Mouse (Mus musculus) ovary, postnatal 10 days (tissue): ENCODE measurements around the gene Rere.

Experiments
- DNase-seq: peaks from one replicate; pipeline ENCODE4 v3.0.0; 2022; ENCODE audit warnings: low spot score

The Rere gene

DNA sequence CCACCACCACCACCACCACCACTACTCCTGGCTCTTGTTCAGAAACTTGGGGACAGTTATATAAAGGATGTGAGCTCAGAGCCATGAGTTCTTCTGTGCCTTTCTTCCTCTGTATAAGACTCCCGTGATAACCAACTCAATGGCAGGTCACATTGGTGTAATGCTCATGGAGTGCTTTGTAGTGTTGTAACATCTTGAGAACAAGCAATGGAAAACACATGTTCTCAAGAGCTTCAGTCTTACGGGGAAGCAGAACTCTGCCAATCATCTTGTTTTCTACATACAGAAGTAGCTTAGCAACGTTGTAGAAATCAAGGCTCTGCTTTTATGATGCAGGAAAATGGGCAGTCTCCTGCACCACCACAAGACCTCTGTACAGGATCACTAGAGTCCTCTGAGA is 107.1 kb downstream of the Rere start:
- no peak for DNase-seq

DNA sequence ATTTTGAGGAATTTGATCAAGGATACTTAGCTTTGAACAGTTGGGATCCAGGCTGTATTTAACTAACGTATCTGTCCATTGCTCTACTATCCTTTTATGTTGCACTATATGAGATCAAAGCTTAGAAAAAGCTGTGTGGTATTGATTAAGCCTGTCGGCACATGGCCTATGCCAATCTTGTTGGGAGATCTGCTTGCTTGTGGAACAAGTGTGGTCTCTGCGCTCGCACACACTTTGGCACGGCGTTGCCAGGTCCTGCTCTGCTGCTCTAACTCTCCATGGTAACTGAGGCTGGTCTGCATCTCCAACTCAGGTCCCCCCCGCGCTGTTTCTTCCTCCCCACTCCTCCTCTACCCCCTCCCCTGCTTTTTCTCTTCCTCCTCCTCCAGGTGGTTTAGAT is 112.2 kb downstream of the Rere start:
- DNase-seq, result no peak

DNA sequence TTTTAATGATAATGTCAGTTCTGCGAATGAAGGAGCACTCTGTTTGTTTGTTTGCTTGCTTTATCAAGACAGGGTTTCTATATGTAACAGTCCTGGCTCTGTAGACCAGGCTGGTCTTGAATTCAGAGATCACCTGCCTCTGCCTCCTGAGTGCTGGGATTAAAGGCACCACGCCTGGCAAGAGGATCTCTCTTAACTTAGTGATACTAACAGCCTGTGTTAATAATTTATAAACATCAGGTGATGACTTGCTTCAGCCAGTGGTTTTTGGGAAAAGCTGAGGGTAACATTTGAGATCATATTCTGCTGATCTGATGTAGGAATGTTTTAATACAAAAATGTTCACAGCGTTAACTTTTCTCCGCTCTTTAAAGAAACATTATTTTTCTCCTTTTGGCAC is 112.6 kb downstream of the Rere start:
- no peak for DNase-seq

DNA sequence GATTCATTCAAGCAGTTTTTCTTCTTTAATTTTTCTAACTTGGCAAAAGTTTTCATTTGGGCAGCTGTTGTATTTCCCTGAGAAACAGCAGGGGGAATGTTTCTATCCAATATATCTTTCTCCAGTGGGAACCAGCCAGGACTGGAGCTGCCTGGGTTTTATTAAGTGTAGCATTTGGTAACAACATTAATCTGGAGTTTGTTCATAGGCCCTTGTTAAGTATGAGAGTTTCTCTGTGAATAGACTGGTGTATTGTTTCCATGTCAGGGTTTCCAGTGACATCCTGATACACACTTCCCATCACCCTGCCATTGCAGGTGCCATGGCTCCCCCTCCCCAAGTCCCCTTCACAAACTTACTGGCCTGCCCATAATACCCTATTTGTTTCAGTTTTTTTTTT is 114.9 kb downstream of the Rere start:
- DNase-seq, result no peak

DNA sequence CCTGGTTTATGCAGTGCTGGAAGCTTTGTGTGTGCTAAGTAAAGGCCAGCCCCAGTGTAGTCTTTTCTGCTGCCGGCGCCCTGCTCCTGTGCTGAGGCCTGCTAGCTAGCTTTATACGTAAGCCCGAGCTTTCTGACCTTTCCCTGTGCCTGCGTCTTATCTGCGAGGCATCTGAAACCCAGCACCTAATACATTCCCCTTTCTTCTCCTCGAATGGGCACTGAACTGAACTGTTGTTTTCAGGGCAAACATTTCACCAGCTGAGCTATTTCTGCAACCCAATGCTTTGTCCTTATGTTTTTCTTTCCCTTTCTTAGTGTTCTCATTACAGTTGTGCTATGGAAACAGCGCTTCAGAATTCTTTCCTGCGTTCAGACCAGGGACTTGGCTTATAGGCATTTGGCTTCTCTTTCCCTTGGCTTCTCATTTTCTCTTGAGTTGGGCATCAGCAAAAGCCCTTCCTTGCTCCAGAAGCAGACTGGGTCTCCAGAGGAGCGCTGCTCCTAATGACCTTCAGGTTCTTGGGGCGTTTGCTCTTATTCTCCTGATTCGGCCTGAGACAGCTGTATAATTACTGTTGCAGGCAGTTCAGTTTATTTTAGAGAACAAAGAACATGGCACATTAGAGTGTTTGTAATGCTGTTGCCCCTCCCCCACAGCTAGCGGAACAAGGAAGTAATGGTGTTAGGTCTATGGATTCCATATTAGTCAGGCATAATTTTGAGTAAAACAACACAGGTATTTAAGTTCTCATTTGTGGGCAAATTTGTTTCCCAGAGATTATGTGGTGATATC is 115.6 kb downstream of the Rere start:
- DNase-seq, result no peak

DNA sequence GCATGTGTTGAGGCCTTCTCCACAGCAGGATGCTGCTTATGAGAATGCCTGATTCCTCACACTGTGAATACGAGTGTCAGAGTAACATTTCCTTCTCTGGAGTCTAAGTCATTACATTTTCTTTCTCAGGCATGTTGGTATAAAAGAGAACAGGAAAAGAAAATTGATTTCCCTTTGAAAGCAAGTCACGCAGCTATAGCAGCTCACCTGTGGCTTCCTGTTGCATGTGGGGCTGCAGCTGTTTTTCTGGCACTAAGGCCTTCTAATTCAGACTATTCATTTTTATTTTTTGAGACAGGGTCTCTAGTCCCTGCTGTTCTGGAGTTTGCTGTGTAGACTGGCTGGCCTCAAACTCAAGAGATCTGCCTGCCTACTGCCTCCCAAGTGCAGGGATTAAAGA is 117.6 kb downstream of the Rere start:
- DNase-seq, result no peak

DNA sequence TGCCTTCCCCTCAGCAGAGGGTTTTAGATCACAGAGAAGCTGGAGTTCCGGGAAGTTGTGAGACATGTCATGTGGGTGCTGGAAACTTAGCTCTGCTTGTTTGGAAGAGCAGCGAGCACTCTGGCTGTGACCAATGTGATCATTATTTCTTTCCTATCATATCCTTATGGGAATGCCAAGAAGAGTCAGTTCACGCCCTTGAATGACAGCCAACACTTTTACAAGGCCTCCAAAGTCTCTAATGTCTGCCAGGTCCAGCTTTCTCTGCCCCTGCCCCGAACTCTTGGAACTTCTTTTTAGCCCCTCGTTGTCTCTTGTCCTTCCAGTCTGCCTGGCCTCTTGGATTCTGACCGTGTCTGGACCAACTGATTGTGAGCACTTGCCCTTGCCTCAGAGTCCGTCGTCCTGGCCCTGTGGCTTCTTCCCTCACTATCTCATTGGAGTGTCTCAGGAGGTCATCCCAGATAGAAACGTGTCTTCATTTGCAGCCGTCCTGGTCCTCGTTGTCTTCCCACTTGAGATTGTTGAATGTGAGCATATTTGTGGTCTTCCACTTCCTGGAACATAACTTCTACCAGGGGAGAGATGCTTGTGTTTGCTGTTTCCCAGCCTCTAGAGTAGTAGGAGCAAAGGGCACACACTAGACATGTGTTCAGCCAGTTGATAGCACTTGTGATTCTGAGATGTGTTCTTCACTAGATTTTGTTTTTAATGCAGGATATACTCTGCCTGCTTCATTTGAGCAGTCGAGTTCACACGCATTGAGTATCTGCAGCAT is 120.6 kb downstream of the Rere start:
- no peak for DNase-seq

DNA sequence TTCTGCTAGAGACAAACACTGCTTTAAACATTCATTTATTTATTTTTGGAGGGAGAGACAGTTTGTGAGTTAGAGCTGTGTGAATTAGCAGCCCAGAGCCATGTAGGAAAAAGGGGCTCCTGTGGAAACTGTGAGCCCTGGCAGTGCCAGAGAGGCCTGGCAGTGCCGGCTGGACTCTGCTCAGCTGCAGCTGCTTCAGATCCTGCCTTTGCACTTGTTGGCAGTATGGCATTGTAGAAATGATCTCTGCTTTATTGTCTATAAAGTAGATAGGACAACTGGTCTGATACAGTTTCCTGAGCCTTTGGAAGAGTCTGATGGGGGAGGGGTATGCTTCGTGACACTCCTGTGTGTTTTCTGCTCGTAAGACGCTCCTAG is 121.2 kb downstream of the Rere start:
- no peak for DNase-seq

DNA sequence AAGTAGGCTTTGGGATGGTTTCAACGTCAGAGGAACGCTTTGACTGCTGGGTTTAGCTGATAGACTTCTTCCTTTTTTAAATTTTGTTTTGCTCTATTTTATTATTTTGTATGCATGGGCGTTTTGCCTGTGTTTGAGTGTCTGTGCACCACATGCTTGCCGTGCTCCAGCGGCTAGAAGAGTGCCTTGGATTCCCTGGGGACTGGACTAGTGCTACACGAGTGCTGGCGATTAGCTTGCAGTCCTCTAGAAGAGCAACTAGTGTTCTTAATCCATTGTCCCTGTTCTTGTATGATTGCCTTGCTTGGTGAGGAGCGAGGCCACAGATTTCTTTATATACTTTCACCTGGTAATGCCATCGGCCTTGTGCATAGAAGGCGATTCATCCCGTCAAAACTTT is 122.5 kb downstream of the Rere start:
- no peak for DNase-seq

DNA sequence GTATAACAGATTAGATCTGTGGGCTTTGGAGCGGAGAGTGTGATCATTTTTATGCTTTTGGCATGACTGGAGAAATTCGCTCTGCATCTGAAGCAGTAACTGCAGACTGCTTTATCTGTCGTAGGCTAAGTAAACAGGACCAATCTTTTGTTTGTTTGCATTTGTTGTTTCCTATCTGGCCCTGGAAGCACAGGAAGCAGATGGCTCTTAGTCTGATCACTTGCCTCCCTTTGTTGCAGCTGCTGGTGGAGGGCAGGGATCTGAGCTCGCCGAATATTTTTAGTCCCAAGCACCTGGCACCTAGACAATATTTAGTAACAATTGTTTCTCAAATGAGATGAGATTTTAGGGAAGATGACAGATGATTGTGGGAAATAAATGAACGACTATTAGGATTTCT is 123.1 kb downstream of the Rere start:
- no peak for DNase-seq

DNA sequence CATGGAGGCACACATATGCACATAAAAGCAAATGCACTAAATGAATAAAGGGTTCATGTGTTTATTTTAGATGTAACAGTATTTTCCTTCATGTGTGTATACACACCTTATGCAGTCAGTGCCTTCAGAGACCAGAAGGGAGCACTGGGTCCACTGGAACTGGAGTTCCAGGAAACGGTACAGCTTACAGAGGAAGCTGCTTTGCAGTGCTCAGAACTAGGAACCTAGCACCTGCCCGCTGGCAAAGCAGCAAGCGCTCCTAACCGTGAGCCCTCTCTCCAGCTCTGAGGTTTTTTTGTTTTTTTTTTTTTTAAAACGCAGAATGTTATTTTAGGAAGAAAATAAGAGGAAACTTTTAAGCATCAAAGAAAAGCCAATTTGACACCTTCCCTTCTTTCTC is 124.3 kb downstream of the Rere start:
- DNase-seq, result no peak

DNA sequence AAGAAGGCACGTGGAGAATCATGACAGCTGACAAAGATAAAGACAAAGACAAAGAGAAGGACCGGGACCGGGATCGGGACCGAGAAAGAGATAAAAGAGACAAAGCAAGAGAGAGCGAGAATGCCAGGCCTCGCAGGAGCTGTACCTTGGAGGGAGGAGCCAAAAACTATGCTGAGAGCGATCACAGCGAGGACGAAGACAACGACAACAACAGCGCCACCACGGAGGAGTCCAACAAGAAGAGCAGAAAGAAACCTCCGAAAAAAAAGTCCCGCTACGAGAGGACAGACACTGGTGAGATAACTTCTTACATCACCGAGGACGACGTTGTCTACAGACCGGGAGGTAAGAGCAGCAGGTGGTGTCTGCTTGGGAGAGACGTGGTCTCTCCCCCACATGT is 124.9 kb downstream of the Rere start:
- no peak for DNase-seq

DNA sequence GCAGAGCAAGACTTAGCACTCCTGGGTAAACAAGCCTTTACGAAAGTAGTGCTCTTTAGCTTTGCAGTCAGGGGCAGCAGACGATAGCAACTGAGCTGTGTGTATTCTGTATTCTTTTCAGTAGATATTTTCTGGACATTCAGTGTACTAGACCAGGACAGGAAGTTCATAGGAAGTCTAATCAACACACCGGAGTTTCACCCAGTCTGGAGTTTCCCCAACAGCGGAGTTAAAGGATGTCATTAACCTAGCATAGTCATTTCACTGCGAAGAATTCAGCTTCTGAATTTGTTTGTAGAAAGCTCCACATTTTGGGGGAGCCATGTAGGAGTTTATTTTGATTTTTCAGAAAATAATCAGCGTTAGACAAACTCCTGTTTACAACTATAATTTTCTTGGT is 125.4 kb downstream of the Rere start:
- no peak for DNase-seq

DNA sequence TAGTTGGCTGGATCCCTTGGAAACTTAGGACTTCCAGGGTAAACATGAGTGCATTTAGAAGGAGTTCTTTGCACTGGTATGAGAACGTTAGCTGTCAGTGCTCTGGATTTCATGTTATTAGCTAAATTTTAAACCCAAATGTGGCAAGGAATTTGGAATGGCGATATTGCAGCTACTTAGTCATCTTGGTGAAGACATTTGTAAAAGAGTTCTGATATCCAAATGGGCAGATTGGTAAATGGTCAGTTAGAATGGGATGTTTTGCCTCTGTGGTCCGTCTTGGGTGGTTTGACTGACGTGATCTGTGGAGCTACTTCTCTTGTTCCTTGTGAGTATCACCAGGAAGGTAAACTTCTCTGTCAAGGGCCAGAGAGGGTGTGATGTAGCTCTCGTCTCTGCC is 132.8 kb downstream of the Rere start:
- DNase-seq, result no peak

DNA sequence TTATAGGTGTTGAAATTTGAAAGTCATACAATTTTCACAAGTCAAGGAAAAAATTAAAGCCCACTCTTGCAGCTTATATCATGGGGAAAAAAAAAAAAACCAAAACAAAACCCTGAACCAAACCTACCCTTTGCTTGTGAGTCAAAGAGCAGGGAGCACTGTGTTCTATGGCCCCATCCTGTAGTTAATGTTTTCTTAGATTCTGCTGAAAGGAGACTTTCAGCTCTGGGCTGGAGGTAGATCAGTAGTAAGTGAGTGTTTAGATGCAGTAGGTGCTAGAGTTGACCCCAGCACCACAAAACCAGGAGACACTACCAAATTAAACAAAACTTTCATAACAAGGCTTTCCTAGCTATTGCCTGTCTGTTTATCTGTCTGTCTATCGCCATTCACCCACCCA is 133.3 kb downstream of the Rere start:
- no peak for DNase-seq

DNA sequence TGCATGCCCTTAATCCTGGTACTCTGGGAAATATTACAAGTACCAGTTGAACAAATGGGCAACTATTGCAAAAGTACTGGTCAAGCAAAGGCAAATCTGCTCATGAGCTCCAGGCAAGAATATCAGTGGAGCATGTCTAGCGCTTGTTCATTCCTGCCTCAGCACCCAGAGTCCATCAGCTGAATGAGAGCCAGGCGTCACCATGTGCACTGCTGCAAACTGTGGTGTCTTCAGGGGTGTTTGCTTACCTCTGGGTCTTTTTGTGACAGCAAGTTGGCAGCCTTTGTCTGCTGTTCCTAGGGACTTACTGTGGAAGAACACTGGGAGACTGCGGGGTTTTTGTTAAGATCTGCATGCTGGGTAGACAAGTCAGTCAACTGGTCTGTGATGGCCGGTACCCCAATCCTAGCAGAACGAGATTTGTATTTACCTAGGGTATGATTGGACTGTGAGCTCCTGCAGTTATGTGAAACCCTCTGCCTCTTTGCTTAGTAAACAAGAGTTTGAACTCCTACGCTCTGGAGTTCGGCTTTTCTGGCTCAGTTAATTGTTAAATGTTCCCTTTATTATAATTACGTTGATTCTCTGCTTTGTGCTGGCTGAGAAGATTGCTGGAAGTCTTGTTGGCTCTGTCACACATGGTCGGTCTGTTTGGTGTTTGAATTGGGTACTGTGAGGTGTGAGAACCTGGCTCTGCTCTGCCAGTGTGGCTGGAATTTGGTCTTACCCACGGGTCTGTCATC is 134.0 kb downstream of the Rere start:
- DNase-seq, result no peak

DNA sequence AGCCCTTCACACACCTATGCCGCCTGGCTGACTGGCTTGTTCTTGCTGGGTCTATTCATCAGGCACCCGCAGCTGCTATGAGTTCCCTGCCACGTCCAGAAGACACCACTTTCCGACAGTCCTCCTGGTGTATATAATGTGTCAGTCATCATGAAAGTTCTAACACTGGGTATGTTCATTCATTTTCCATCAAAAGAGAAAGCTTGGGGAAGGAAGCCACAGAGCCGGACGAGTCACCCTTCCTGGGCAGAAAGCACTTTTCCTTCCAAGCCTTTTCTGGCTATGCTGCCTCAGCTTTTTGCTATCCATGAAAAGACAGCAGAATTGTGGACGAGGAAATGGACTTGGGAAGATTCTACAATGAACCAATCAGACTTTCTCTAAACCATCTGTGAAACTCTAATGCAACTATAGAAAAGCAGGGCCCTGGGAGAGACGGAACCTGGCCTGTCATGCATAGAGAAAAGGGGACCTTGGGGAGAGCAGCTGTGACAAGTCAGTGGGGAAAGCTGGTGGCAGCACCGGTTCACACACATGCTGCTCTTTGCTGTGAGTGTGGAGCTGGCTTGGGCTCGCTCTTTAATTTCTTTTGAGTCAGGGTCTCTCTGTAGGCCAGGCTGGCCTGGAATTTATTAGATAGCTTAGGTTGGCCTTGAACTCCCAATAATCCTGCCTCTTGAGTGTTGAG is 139.3 kb downstream of the Rere start:
- no peak for DNase-seq

DNA sequence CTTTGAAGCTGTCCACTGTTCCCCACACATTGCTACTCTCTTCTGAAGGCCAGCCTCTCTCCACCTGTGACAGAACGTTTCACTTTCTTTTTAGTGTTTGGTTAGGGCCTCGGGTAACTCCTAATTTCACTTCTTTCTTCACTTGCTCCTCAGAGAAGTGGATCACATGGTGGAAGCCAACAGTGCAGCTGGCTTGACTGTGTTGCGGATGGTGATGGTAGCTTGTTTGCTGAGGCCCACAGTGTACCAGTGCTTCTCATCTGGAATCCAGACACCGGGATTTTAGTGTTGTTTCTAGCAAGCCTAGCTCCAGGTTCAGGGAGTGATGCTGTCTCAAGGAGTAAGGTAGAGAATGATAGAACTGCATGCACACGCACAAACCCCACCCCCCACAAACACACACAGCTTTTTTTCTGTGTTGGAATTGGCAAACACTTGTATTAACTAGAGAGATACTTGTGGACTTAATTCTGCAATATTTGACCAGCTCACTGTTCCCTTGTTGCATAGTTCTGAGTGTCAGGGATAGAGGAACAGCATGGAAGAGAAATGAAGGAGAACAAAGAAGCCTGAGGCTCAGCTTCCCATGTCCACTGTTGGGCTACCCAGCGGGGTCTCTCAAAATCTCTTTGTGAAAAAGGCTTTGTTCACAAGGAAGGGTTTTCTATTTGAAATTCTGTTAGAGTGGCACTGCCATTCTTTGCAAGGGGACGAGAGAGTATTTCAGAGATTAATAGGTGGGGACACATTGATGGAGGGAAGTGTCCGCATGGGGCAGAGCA is 144.8 kb downstream of the Rere start:
- no peak for DNase-seq

DNA sequence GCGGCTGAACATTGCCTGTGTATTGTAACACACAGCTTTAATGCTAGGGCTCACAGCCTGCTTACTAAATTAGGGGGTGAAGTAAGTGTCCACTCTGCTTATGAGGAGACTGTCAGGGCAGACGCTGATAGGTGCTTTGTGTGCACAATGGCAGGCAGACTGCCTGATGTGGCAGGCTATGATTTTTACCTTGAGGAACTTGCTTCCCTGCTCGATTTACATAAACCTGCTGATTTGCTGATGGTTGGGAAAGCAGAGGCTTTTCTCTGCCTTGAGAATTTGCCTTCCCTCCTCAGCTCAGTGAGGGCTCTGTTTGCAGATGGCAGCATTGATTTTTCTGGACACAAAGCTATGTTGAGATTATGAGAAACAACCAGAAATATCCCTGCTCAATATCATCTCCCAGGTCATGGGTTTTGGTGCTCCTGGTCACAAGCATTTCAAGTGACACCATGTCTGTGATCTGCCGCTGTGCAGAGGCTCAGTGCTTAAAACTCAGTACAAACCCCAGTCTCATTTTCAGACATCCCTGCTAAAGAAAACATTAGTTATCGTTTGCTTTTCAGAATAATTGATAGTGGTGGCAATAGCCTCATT is 145.5 kb downstream of the Rere start:
- no peak for DNase-seq

DNA sequence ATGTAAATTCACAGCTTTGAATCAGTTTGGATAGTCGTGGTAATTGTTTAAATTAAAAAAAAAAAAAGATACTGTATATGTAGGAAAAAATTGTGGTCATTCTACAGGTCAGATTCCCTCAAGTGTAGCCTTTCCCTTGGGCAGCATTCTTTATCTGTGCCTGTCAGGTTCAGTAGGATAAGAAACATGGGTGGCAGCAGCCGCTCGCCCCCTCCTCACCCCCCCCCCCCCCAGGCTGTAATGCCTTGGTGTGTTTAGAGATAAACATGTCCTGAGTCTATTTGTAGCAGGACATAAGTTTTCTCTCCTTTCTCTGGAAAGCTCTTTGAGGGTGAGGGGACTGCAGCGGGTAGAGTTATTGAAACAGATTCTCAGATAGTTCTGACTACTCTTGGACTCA is 147.3 kb downstream of the Rere start:
- DNase-seq, result no peak

DNA sequence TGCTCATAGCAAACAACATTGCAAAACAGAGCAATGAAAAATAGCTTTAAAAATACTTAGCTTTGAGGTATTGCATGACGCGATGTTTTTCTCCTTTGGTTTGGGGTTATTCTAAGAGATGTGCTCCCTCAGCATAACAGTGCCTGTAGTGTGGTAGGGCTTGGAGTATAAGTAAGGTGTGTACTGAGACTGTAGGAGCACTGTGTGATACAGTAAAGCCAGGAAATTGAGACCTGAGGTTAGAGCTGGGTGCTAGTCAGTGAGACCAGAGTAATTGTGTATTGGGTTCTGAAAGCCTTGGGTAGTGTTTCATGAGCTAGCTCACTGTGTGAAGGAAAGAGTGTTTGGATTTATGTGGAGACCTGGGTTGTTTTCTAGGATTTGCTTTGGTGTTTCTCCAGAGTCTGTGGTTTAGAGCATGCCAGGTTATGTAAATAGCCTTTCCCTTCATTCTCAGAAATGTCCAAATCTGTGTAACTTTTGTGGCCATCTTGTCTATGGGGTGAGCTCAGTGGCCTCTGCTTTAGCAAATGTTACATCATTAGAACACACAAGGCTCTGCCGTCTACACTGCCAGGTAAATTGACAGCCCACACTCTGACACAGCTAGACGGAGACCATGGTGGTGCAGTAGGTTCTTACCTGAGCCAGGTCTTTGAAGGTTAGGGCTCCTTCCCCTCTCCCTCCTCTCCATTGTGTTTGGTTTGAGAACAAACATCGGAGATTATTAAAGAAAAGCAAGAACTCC is 152.6 kb downstream of the Rere start:
- DNase-seq, result no peak
